Mouse (Mus musculus): Measurements from ENCODE around the gene Cga. TPM values are rescaled to one million over a fixed set of nuclear protein-coding genes. Genes with fewer than 3 reads are reported as not detected.

Cga gene
- polyA plus RNA-seq, 1 experiment: not detected

DNA sequence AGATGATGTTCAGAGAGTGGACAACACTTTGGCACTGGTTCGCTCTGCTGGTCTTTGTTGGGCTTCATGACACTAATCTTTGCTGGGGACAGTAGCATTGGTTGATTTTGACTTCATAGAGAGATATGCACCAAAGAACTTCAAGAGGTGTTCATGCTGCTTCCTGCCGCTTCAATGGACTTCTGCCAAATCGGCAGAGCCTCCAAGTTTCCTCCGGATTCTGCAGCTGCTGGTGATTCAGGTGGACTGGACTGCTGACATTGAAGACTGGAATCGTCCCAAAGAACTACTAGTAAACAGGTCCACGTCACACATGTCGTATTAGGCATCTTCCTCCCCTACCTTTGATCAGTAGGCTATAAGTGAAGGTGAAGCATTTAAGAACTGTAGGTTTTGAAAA, 41.5 kb upstream of the Cga start:
- H3K4me2 ChIP-seq (ENCODE audit: low read depth): no peak overlapping the region
- H3K79me2 ChIP-seq (ENCODE audit: control insufficient read depth, insufficient read depth): peaks cover 97% of the 10 kb centered on the region
- H3ac ChIP-seq (ENCODE audit: control insufficient read depth, insufficient read length): no peak overlapping the region
- H3K27me3 ChIP-seq (ENCODE audit: control insufficient read depth, insufficient read depth, insufficient read length): no peaks in the 10 kb centered on the region
- H3K4me3 ChIP-seq: no peak overlapping the region
- H3K36me3 ChIP-seq (ENCODE audit: control insufficient read depth, insufficient read depth): peaks cover 8% of the 10 kb centered on the region
- no peak for TF ChIP-seq MAX (IDR thresholded peaks at IDR 0.05; ENCODE audit: low read depth)
- no peak for TF ChIP-seq REST (IDR thresholded peaks at IDR 0.05; ENCODE audit: insufficient read depth, insufficient read length)
- TF ChIP-seq MYOG (IDR thresholded peaks at IDR 0.05; ENCODE audit: control insufficient read depth in 1 of 3, insufficient read depth in 1 of 3, insufficient read length in 2 of 3, low read depth in 2 of 3): no peak
- TF ChIP-seq USF1 (IDR thresholded peaks at IDR 0.05; ENCODE audit: low read depth): no peak
- TF ChIP-seq E2F4 (IDR thresholded peaks at IDR 0.05; ENCODE audit: insufficient read depth): no peak
- TF ChIP-seq POLR2A (IDR thresholded peaks at IDR 0.05; ENCODE audit: insufficient read length, low read depth): no peak

GRCm38 (mm10) chr4:34855966-34856365, 37.6 kb upstream of the Cga start:
- peaks cover 8% of the 10 kb centered on the region for H3K36me3 ChIP-seq (ENCODE audit: control insufficient read depth, insufficient read depth)
- H3K27me3 ChIP-seq (ENCODE audit: control insufficient read depth, insufficient read depth, insufficient read length): no peaks in the 10 kb centered on the region
- no peak overlapping the region for H3K4me3 ChIP-seq
- no peak overlapping the region for H3K4me2 ChIP-seq (ENCODE audit: low read depth)
- H3ac ChIP-seq (ENCODE audit: control insufficient read depth, insufficient read length): no peak overlapping the region
- H3K79me2 ChIP-seq (ENCODE audit: control insufficient read depth, insufficient read depth): peaks cover 98% of the 10 kb centered on the region
- TF ChIP-seq CEBPB (IDR thresholded peaks at IDR 0.05; ENCODE audit: insufficient read depth, poor library complexity, severe bottlenecking) (no peak), REST (IDR thresholded peaks at IDR 0.05; ENCODE audit: insufficient read depth, insufficient read length) (no peak), USF1 (IDR thresholded peaks at IDR 0.05; ENCODE audit: low read depth) (no peak), TCF12 (IDR thresholded peaks at IDR 0.05; ENCODE audit: insufficient read depth, poor library complexity, severe bottlenecking) (no peak), E2F4 (IDR thresholded peaks at IDR 0.05; ENCODE audit: insufficient read depth) (no peak), MAX (IDR thresholded peaks at IDR 0.05; ENCODE audit: low read depth) (no peak), TCF3 (IDR thresholded peaks at IDR 0.05; ENCODE audit: insufficient read length, low read depth) (no peak), POLR2AphosphoS2 (IDR thresholded peaks at IDR 0.05; ENCODE audit: insufficient read length, low read depth) (no peak), SRF (IDR thresholded peaks at IDR 0.05; ENCODE audit: control insufficient read depth, insufficient read length, low read depth) (no peak), POLR2A (IDR thresholded peaks at IDR 0.05; ENCODE audit: insufficient read length, low read depth) (no peak), MYOD1 (IDR thresholded peaks at IDR 0.05; ENCODE audit: control insufficient read depth in 1 of 3, insufficient read length in 2 of 3, low read depth in 2 of 3) (no peak), MYOG (IDR thresholded peaks at IDR 0.05; ENCODE audit: control insufficient read depth in 1 of 3, insufficient read depth in 1 of 3, insufficient read length in 2 of 3, low read depth in 2 of 3) (no peak)

DNA sequence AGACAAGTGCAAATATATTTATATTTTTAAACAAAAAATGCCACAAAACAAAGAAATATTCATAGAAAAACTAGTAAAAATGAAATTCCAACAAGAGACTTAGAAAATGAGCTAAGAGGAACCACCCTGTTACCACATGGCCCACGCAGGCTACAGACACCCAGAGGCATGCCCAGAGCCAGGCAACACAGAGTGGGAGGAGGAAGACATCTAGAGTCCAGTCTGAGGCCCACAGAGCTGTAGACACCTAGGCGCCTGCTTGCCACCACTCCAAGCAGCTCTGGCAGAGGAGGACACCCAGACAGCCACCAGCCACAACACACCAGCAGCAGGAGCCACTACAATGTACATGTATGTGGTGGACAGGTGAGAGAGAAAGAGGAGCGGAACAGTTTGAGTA, 34.7 kb upstream of the Cga start:
- Histone ChIP-seq H3K79me2 (ENCODE audit: control insufficient read depth, insufficient read depth) (peaks cover 98% of the 10 kb centered on the region), H3K27me3 (ENCODE audit: control insufficient read depth, insufficient read depth, insufficient read length) (no peaks in the 10 kb centered on the region)

DNA sequence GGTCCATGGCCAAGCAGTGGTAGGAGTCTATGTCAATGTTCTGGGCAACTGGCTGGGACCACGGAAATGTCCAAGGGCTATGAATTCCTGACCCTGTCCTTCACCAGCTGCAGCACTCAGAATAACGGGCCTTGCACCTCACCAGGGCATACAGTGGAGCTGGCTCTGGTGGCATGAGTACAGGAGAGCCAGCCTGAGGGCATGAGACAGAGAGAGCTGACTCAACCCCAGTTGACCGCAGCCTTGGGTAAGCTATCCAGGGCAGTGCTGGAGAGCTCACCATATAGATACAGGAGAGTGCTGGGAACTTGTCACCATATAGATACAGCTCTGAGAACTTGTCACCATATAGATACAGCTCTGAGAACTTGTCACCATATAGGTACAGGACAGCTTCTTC, 34.2 kb upstream of the Cga start:
- TF ChIP-seq MYOD1 (IDR thresholded peaks at IDR 0.05; ENCODE audit: control insufficient read depth in 1 of 3, insufficient read length in 2 of 3, low read depth in 2 of 3): no peak
- peak in 1 of 3 experiments; percentile 17 for TF ChIP-seq MYOG (IDR thresholded peaks at IDR 0.05; ENCODE audit: control insufficient read depth in 1 of 3, insufficient read depth in 1 of 3, insufficient read length in 2 of 3, low read depth in 2 of 3)
- TF ChIP-seq TCF12 (IDR thresholded peaks at IDR 0.05; ENCODE audit: insufficient read depth, poor library complexity, severe bottlenecking): no peak
- no peak for TF ChIP-seq POLR2A (IDR thresholded peaks at IDR 0.05; ENCODE audit: insufficient read length, low read depth)
- H3ac ChIP-seq (ENCODE audit: control insufficient read depth, insufficient read length): no peak overlapping the region

More for the DNA sequence above, 34.7 kb upstream of the Cga start:
- Histone ChIP-seq H3K36me3 (ENCODE audit: control insufficient read depth, insufficient read depth) (no peaks in the 10 kb centered on the region), H3K4me2 (ENCODE audit: low read depth) (no peak overlapping the region), H3K4me3 (no peak overlapping the region), H3ac (ENCODE audit: control insufficient read depth, insufficient read length) (no peak overlapping the region)
- TF ChIP-seq CEBPB (IDR thresholded peaks at IDR 0.05; ENCODE audit: insufficient read depth, poor library complexity, severe bottlenecking): no peak
- TF ChIP-seq REST (IDR thresholded peaks at IDR 0.05; ENCODE audit: insufficient read depth, insufficient read length): no peak
- no peak for TF ChIP-seq USF1 (IDR thresholded peaks at IDR 0.05; ENCODE audit: low read depth)
- no peak for TF ChIP-seq MYOG (IDR thresholded peaks at IDR 0.05; ENCODE audit: control insufficient read depth in 1 of 3, insufficient read depth in 1 of 3, insufficient read length in 2 of 3, low read depth in 2 of 3)
- TF ChIP-seq POLR2A (IDR thresholded peaks at IDR 0.05; ENCODE audit: insufficient read length, low read depth): no peak
- no peak for TF ChIP-seq POLR2AphosphoS2 (IDR thresholded peaks at IDR 0.05; ENCODE audit: insufficient read length, low read depth)
- no peak for TF ChIP-seq TCF12 (IDR thresholded peaks at IDR 0.05; ENCODE audit: insufficient read depth, poor library complexity, severe bottlenecking)
- no peak for TF ChIP-seq MYOD1 (IDR thresholded peaks at IDR 0.05; ENCODE audit: control insufficient read depth in 1 of 3, insufficient read length in 2 of 3, low read depth in 2 of 3)
- no peak for TF ChIP-seq E2F4 (IDR thresholded peaks at IDR 0.05; ENCODE audit: insufficient read depth)
- no peak for TF ChIP-seq TCF3 (IDR thresholded peaks at IDR 0.05; ENCODE audit: insufficient read length, low read depth)
- no peak for TF ChIP-seq SRF (IDR thresholded peaks at IDR 0.05; ENCODE audit: control insufficient read depth, insufficient read length, low read depth)
- no peak for TF ChIP-seq MAX (IDR thresholded peaks at IDR 0.05; ENCODE audit: low read depth)

DNA sequence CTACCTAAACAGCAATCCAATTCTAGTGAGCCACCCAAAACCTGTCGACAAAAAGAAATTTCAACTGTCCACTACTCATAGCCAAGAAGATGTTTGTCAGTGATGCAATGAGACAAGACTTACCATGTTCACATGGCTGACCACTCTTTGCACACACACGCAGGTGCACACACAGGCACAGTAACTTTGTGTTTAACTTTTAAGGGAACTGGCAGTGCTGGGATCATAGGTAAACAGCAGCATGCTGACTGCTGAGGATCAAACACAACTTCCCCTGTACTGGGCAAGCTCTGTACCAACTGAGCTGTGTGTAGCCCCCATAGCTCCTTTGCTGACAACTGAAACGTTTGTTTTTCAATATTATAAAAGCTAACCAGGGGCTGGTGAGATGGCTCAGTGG, 32.1 kb upstream of the Cga start:
- Histone ChIP-seq H3K79me2 (ENCODE audit: control insufficient read depth, insufficient read depth) (peaks cover 96% of the 10 kb centered on the region), H3K4me2 (ENCODE audit: low read depth) (no peak overlapping the region), H3K36me3 (ENCODE audit: control insufficient read depth, insufficient read depth) (no peaks in the 10 kb centered on the region), H3K4me3 (no peak overlapping the region), H3K27me3 (ENCODE audit: control insufficient read depth, insufficient read depth, insufficient read length) (no peaks in the 10 kb centered on the region), H3ac (ENCODE audit: control insufficient read depth, insufficient read length) (no peak overlapping the region)
- TF ChIP-seq POLR2A (IDR thresholded peaks at IDR 0.05; ENCODE audit: insufficient read length, low read depth) (no peak), USF1 (IDR thresholded peaks at IDR 0.05; ENCODE audit: low read depth) (no peak), MYOD1 (IDR thresholded peaks at IDR 0.05; ENCODE audit: control insufficient read depth in 1 of 3, insufficient read length in 2 of 3, low read depth in 2 of 3) (no peak), E2F4 (IDR thresholded peaks at IDR 0.05; ENCODE audit: insufficient read depth) (no peak), MAX (IDR thresholded peaks at IDR 0.05; ENCODE audit: low read depth) (no peak), CEBPB (IDR thresholded peaks at IDR 0.05; ENCODE audit: insufficient read depth, poor library complexity, severe bottlenecking) (no peak), TCF3 (IDR thresholded peaks at IDR 0.05; ENCODE audit: insufficient read length, low read depth) (no peak), MYOG (IDR thresholded peaks at IDR 0.05; ENCODE audit: control insufficient read depth in 1 of 3, insufficient read depth in 1 of 3, insufficient read length in 2 of 3, low read depth in 2 of 3) (no peak), SRF (IDR thresholded peaks at IDR 0.05; ENCODE audit: control insufficient read depth, insufficient read length, low read depth) (no peak), POLR2AphosphoS2 (IDR thresholded peaks at IDR 0.05; ENCODE audit: insufficient read length, low read depth) (no peak)

More for the DNA sequence above, 34.2 kb upstream of the Cga start:
- Histone ChIP-seq H3K27me3 (ENCODE audit: control insufficient read depth, insufficient read depth, insufficient read length) (no peaks in the 10 kb centered on the region), H3K79me2 (ENCODE audit: control insufficient read depth, insufficient read depth) (peaks cover 96% of the 10 kb centered on the region), H3K4me3 (no peak overlapping the region), H3K36me3 (ENCODE audit: control insufficient read depth, insufficient read depth) (no peaks in the 10 kb centered on the region), H3K4me2 (ENCODE audit: low read depth) (no peak overlapping the region)

Data from myocyte (in vitro differentiated cells).